In genomic region chr9:44066785-44067225, GRCm38 (mm10) we compare ENCODE assay signal across 8 mouse cellular contexts. TPM values are rescaled to one million over a fixed set of nuclear protein-coding genes. Genes with fewer than 3 reads are reported as not detected.
DNase-seq lines count a peak whose midpoint lies in the region; ATAC-seq and TF ChIP-seq lines count a peak whose summit lies in the region.

TSS of gene Usp2 (plus strand) at chr9:44067021.

- peak within 1 kb of the TSS; percentile 59 for H3K9ac ChIP-seq in forebrain, embryonic 16.5 days (replicated peaks; ENCODE audit: low read depth, low read length)
- peak within 1 kb of the TSS; percentile 50 for H3K9ac ChIP-seq in lung, embryonic 14.5 days

- under 1% methylated on average over 38 of the region's 38 CpGs for WGBS in forebrain, embryonic 16.5 days
- WGBS in lung, embryonic 14.5 days = under 1% methylated on average over 37 of the region's 38 CpGs

- peak within 1 kb of the TSS; percentile 90 for H3K4me2 ChIP-seq in forebrain, embryonic 16.5 days (ENCODE audit: low read length)
- peak within 1 kb of the TSS; percentile 87 for H3K4me2 ChIP-seq in lung, embryonic 14.5 days

- peaks cover 16% of the 10 kb centered on the region for H3K27me3 ChIP-seq in G1E (ENCODE audit: insufficient read depth, low read length)
- H3K27me3 ChIP-seq in forebrain, embryonic 16.5 days (replicated peaks; ENCODE audit: control insufficient read depth, insufficient read depth, low read length) = no peaks in the 10 kb centered on the region
- no peaks in the 10 kb centered on the region for H3K27me3 ChIP-seq in lung, embryonic 14.5 days (ENCODE audit: insufficient read depth, low read length)

- H3K4me3 ChIP-seq in G1E (ENCODE audit: low read depth, low read length) = peak within 1 kb of the TSS; percentile 75
- peak within 1 kb of the TSS; percentile 57 for H3K4me3 ChIP-seq in forebrain, embryonic 16.5 days (replicated peaks; ENCODE audit: low read length)
- peak within 1 kb of the TSS; percentile 84 for H3K4me3 ChIP-seq in layer of hippocampus, adult 2 months
- H3K4me3 ChIP-seq in lung, embryonic 14.5 days (ENCODE audit: low read depth, low read length) = peak within 1 kb of the TSS; percentile 44

- TF ChIP-seq CTCF in G1E (IDR thresholded peaks at IDR 0.05; ENCODE audit: low read depth, low read length) = peak; percentile 64; the same call in 1 of the 2 replicates
- peak; percentile 98 for TF ChIP-seq CTCF in layer of hippocampus, adult 2 months (conservative IDR thresholded peaks at IDR 0.05)
- TF ChIP-seq CTCF in lung, embryonic 14.5 days (IDR thresholded peaks at IDR 0.05; ENCODE audit: low read depth) = peak; percentile 84

- peak; percentile 97 for ATAC-seq in G1E (ENCODE audit: extremely low read depth, insufficient number of reproducible peaks, low FRiP score, poor library complexity, severe bottlenecking)
- peak; percentile 98 for ATAC-seq in forebrain, embryonic 16.5 days
- ATAC-seq in lung, embryonic 14.5 days (ENCODE audit: insufficient read depth) = peak; percentile 97

- no peak within 1 kb of the TSS for H3K27ac ChIP-seq in forebrain, embryonic 16.5 days (ENCODE audit: low read length)
- peak within 1 kb of the TSS; percentile 97 for H3K27ac ChIP-seq in layer of hippocampus, adult 2 months
- H3K27ac ChIP-seq in lung, embryonic 14.5 days (ENCODE audit: low read depth) = no peak within 1 kb of the TSS

- intact Hi-C loops in heart, postnatal 36 days (cut with DNase I) = loop anchor here (2.0 kb wide), 2 partner anchors 18 to 82 kb away; no protein-coding TSS in a partner anchor

- H3K9me3 ChIP-seq in G1E (replicated peaks) = no peaks in the 10 kb centered on the region
- H3K9me3 ChIP-seq in forebrain, embryonic 16.5 days (ENCODE audit: control insufficient read depth, low read length) = no peaks in the 10 kb centered on the region
- no peaks in the 10 kb centered on the region for H3K9me3 ChIP-seq in lung, embryonic 14.5 days (ENCODE audit: low read depth, low read length)

- peak; percentile 91 for DNase-seq in G1E (ENCODE audit: low spot score)
- peak; percentile 99 to 100 for DNase-seq in cerebellum, adult 18-20 months
- DNase-seq in heart, postnatal 36 days = peak; percentile 100
- peak; percentile 99 to 100 for DNase-seq in layer of hippocampus, adult 2 months (ENCODE audit: low spot score in 2 of 2)
- peak; percentile 99 for DNase-seq in lung, embryonic 14.5 days
- DNase-seq in ovary, adult 18-20 months (ENCODE audit: low spot score) = peak; percentile 97
- DNase-seq in thymus, postnatal 0 days (ENCODE audit: low spot score) = peak; percentile 97

- peaks cover 36% of the 10 kb centered on the region for H3K4me1 ChIP-seq in G1E (ENCODE audit: insufficient read depth, low read depth, low read length)
- peaks cover 9% of the 10 kb centered on the region for H3K4me1 ChIP-seq in forebrain, embryonic 16.5 days (replicated peaks; ENCODE audit: control insufficient read depth, insufficient read depth, low read length)
- H3K4me1 ChIP-seq in lung, embryonic 14.5 days (ENCODE audit: insufficient read depth) = 0 out of 2 replicates have a peak, but pooled peaks cover 8% of the 10 kb centered on the region

- H3K36me3 ChIP-seq in G1E (replicated peaks) = no peaks in the 10 kb centered on the region
- no peaks in the 10 kb centered on the region for H3K36me3 ChIP-seq in forebrain, embryonic 16.5 days (ENCODE audit: control insufficient read depth, insufficient read depth)
- H3K36me3 ChIP-seq in lung, embryonic 14.5 days (ENCODE audit: insufficient read depth) = no peaks in the 10 kb centered on the region

RNA-seq across cellular contexts. Expression of gene Usp2, which starts in this region (rescaled TPM):
- total RNA-seq in G1E (2014; fragmentation: Nextera tagmentation) (8.3 and 20.1 TPM in 2 replicates), G1E (2017) (8.6 and 12.3 TPM in 2 replicates)
- polyA plus RNA-seq in G1E (2012) = 3.2 and 4.1 TPM in 2 replicates
- polyA plus RNA-seq in forebrain, embryonic 16.5 days (2015; fragmentation: Nextera tagmentation; extraction: Ambion mirVana) = 13.6 and 13.7 TPM in 2 replicates
- 100 to 1,000 TPM; 137 to 198 TPM for total RNA-seq in heart, postnatal 36 days (2021)
- total RNA-seq in layer of hippocampus, adult 2 months (2021) = 10 to 100 TPM; 79.2 to 82.4 TPM
- 7.5 and 8.8 TPM in 2 replicates for polyA plus RNA-seq in lung, embryonic 14.5 days (2014; fragmentation: Nextera tagmentation; extraction: Ambion mirVana)
- polyA plus RNA-seq in thymus, postnatal 0 days (2015; fragmentation: Nextera tagmentation; extraction: Ambion mirVana) = 7.4 and 13.1 TPM in 2 replicates
